Mouse (Mus musculus) heart, embryonic 14.5 days (tissue): ENCODE measurements around the gene Fam120b. TPM values are rescaled to one million over a fixed set of nuclear protein-coding genes. Genes with fewer than 3 reads are reported as not detected.

Experiments used
- ATAC-seq: fragments of 200-750 bp; cut with Nextera tagmentation; 2 replicates; pipeline ENCODE4 v1.8.0; 2017; ENCODE audit warnings: low read depth, moderate TSS enrichment; ENCODE audit not compliant: insufficient number of reproducible peaks, insufficient read depth, low FRiP score
- H3K27ac ChIP-seq, 2 experiments: fragments of 200-500 bp in 1 of 2; fragments of 300-500 bp in 1 of 2; sonication (generic) in 1 of 2; replicated peaks in 1 of 2; 2 replicates each; pipeline ENCODE4 v1.5.1; 2012 to 2014; ENCODE audit warnings: low read depth in 2 of 2, low read length in 2 of 2, control low read depth in 1 of 2, mild to moderate bottlenecking in 1 of 2, mixed read lengths in 1 of 2; ENCODE audit not compliant: control insufficient read depth in 1 of 2, insufficient read depth in 1 of 2
- H3K27me3 ChIP-seq: fragments of 300-500 bp; sonication (generic); 2 replicates; pipeline ENCODE4 v1.6.1; 2014; ENCODE audit warnings: mild to moderate bottlenecking, low read length, control low read depth; ENCODE audit not compliant: control insufficient read depth, insufficient read depth
- H3K36me3 ChIP-seq: fragments of 300-500 bp; sonication (generic); 2 replicates; pipeline ENCODE4 v1.6.1; 2014; ENCODE audit warnings: mild to moderate bottlenecking, control low read depth, low read length, mixed read lengths; ENCODE audit not compliant: control insufficient read depth, insufficient read depth
- H3K4me1 ChIP-seq, 2 experiments: fragments of 200-500 bp in 1 of 2; fragments of 300-500 bp in 1 of 2; sonication (generic) in 1 of 2; 2 replicates each; pipeline ENCODE4 v1.6.1; 2012 to 2014; ENCODE audit warnings: low read length in 2 of 2, control low read depth in 1 of 2, mixed read lengths in 1 of 2; ENCODE audit not compliant: control insufficient read depth in 2 of 2, insufficient read depth in 2 of 2
- H3K4me2 ChIP-seq: fragments of 300-500 bp; sonication (generic); 2 replicates; pipeline ENCODE4 v1.6.1; 2014; ENCODE audit warnings: mild to moderate bottlenecking, low read length
- H3K4me3 ChIP-seq, 2 experiments: fragments of 200-500 bp in 1 of 2; fragments of 300-500 bp in 1 of 2; sonication (generic) in 1 of 2; 2 replicates each; pipeline ENCODE4 v1.5.1; 2012 to 2014; ENCODE audit warnings: low read length in 2 of 2, mild to moderate bottlenecking in 2 of 2, control low read depth in 1 of 2, low read depth in 1 of 2, moderate library complexity in 1 of 2; ENCODE audit not compliant: control insufficient read depth in 1 of 2, insufficient read depth in 1 of 2
- H3K9ac ChIP-seq: fragments of 300-500 bp; sonication (generic); 2 replicates; pipeline ENCODE4 v1.6.1; 2014; ENCODE audit warnings: mild to moderate bottlenecking, low read length
- H3K9me3 ChIP-seq: fragments of 300-500 bp; sonication (generic); 2 replicates; pipeline ENCODE4 v1.6.1; 2016; ENCODE audit warnings: low read length, control low read depth; ENCODE audit not compliant: control insufficient read depth
- WGBS: fragments of 180-500 bp; shearing (Covaris S2); extraction: QIAGEN DNeasy Blood & Tissue Kit; methylation state at CpG from one replicate; pipeline ENCODE4 v1.1.7; 2014; 5-methylcytosine and 5-hydroxymethylcytosine counted together
- polyA plus RNA-seq: library from polyadenylated mRNA; unstranded; fragments of >200 nt; fragmentation: Nextera tagmentation; extraction: Ambion mirVana; gene quantifications from 2 replicates; pipeline ENCODE4 v1.2.1, GENCODE M21; 2014

The Fam120b gene
- polyA plus RNA-seq, 1 experiment from 2014 or later = 17.5 TPM

- H3K36me3 ChIP-seq = no peaks in the 10 kb centered on the region
- no peaks in the 10 kb centered on the region for H3K9me3 ChIP-seq
- H3K4me2 ChIP-seq = no peak overlapping the region
- peaks cover 7 to 9% of the 10 kb centered on the region in 2 experiments; a peak in 3 of 4 replicates for H3K4me1 ChIP-seq
- 88% methylated on average over 4 of the region's 4 CpGs for WGBS
- H3K27me3 ChIP-seq = no peaks in the 10 kb centered on the region
- no peak overlapping the region for H3K27ac ChIP-seq
- ATAC-seq = no peak
- no peak overlapping the region for H3K9ac ChIP-seq
- no peak overlapping the region for H3K4me3 ChIP-seq
Measured at GRCm38 (mm10) chr17:15459761-15460160, 63.8 kb downstream of the Fam120b start.

- H3K27me3 ChIP-seq = no peaks in the 10 kb centered on the region
- no peaks in the 10 kb centered on the region for H3K9me3 ChIP-seq
- ATAC-seq = peak; percentile 85
- H3K4me2 ChIP-seq = peak overlapping the region; percentile 35
- no peak overlapping the region for H3K9ac ChIP-seq
- peak overlapping the region; percentile 88 to 91 for H3K27ac ChIP-seq
- WGBS = 44% methylated on average over 6 of the region's 6 CpGs
- no peak overlapping the region for H3K4me3 ChIP-seq
- H3K36me3 ChIP-seq = peaks cover 4% of the 10 kb centered on the region
- H3K4me1 ChIP-seq = peaks cover 7 to 9% of the 10 kb centered on the region in 2 experiments; a peak in 3 of 4 replicates
Measured at GRCm38 (mm10) chr17:15461921-15462495, 66.0 kb downstream of the Fam120b start.

- peak; percentile 43; the same call in 1 of the 2 replicates for ATAC-seq
- H3K4me2 ChIP-seq = no peak overlapping the region
Measured at GRCm38 (mm10) chr17:15467669-15468068, 71.7 kb downstream of the Fam120b start.

GRCm38 (mm10) chr17:15472671-15473070 is 76.7 kb downstream of the Fam120b start:
- no peak overlapping the region for H3K9ac ChIP-seq
- H3K27me3 ChIP-seq = no peaks in the 10 kb centered on the region
- H3K36me3 ChIP-seq = peaks cover 80% of the 10 kb centered on the region
- no peak for ATAC-seq
- 87% methylated on average over 4 of the region's 4 CpGs for WGBS
- H3K9me3 ChIP-seq = no peaks in the 10 kb centered on the region
- H3K4me2 ChIP-seq = no peak overlapping the region
- no peaks in the 10 kb centered on the region for H3K4me1 ChIP-seq
- no peak overlapping the region for H3K4me3 ChIP-seq
- no peak overlapping the region for H3K27ac ChIP-seq

More at GRCm38 (mm10) chr17:15467669-15468068, 71.7 kb downstream of the Fam120b start:
- WGBS = 13% methylated on average over 5 of the region's 5 CpGs
- H3K27ac ChIP-seq = no peak overlapping the region
- H3K36me3 ChIP-seq = peaks cover 36% of the 10 kb centered on the region
- H3K27me3 ChIP-seq = no peaks in the 10 kb centered on the region
- H3K4me3 ChIP-seq = no peak overlapping the region
- no peaks in the 10 kb centered on the region for H3K9me3 ChIP-seq
- H3K4me1 ChIP-seq = peaks cover 2% of the 10 kb centered on the region in 2 experiments; a peak in 2 of 4 replicates
- H3K9ac ChIP-seq = no peak overlapping the region

Other genes with a start within 250 kb of the Fam120b start
- gene Dll1, start 19.3 kb upstream of the Fam120b start, polyA plus RNA-seq = 4.7 and 4.9 TPM in 2 replicates
- gene Psmb1, start 103.5 kb downstream of the Fam120b start, polyA plus RNA-seq = 211 and 225 TPM in 2 replicates
- gene Tbp, start 103.7 kb downstream of the Fam120b start, polyA plus RNA-seq = 32.1 and 32.3 TPM in 2 replicates
- 26.9 and 31.2 TPM in 2 replicates for gene Pdcd2, start 131.1 kb downstream of the Fam120b start, polyA plus RNA-seq
- gene Prdm9, start 168.2 kb downstream of the Fam120b start, polyA plus RNA-seq = 0.67 and 0.78 TPM in 2 replicates